Mouse (Mus musculus): ENCODE results near the gene Rpusd3. TPM values are rescaled to one million over a fixed set of nuclear protein-coding genes. Genes with fewer than 3 reads are reported as not detected.

The Rpusd3 gene
- total RNA-seq, 2 experiments from 2014 or later: 32.7 to 32.9 TPM

DNA sequence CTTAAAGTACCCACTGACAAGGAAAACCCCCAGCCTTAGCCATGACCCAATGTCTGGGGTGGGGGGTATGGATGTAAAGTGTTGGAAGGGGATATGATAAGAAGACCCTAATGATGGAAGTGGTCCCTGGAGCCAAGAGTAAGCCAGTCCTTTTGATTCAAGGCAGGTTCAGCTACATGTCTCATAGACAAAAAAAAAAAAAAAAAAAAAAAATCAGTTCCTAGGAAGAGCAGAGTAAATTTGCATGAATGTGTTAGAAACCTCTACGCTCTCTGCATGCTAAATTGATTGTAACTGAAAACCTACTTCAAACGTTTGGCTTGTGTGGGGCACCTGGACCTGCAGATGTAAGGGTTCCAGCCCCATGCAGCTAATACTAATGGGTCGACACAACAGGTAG, 12.7 kb upstream of the Rpusd3 start:
- no peak for DNase-seq (ENCODE audit: extremely low spot score in 1 of 2, low spot score in 1 of 2)

DNA sequence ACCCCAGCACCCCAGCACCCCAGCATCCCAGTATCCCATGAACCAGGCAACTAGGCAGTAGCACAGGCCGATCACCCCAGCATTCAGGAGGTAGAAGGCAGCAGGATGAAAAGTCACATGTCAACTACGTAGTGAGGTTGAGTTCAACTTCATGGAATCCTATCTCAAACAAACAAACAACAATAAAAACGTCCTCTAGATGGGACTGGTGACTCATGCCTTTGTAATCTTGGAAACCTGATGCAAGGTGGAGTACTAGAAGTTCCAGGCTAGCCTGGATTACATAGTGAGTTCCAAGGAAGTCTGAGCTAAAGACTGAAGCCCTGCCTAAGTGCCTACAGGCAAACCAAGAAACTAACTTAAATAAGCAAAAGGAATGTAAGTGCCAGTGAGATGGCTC, 11.7 kb upstream of the Rpusd3 start:
- DNase-seq (ENCODE audit: extremely low spot score in 1 of 2, low spot score in 1 of 2): no peak

DNA sequence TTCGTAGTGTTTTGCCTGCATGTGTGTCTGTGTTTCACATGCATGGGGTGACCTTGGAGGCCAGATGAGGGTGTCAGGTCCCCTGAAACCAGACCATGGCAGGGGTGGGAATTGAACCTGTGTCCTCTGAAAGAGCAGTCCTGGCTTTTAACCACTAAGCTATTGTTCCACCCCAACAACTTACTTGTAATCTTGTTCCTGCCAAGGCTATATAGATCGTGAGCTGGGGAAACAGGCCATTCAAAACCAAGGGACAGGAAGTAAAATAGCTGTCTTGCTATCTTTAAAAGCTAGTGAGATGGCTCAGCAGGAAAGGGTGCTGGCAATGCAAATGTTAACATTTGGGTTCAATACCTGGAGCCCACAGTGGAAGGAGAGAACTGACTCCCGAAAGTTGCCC, 10.8 kb upstream of the Rpusd3 start:
- DNase-seq (ENCODE audit: extremely low spot score in 1 of 2, low spot score in 1 of 2): no peak

DNA sequence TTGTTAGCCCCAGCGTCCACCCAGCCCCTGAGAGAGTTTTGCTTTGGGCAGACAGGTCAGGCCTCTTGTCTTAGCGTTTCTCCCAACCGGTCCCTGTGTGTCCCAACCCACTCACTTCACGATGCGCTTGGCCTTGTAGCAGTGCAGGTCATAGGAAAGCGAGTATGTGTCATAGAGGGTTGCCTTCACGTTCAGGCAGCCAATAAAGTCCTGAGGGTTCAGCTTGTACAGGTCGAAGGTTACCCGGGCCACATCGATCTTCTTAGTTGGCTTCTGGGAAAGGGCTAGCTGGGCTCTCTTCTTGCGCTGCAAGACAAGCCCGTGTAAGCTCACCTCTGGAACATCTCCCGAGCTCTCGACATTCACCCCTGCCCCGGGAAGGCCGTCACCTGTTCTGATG, 8.9 kb upstream of the Rpusd3 start:
- no peak for DNase-seq (ENCODE audit: extremely low spot score in 1 of 2, low spot score in 1 of 2)

DNA sequence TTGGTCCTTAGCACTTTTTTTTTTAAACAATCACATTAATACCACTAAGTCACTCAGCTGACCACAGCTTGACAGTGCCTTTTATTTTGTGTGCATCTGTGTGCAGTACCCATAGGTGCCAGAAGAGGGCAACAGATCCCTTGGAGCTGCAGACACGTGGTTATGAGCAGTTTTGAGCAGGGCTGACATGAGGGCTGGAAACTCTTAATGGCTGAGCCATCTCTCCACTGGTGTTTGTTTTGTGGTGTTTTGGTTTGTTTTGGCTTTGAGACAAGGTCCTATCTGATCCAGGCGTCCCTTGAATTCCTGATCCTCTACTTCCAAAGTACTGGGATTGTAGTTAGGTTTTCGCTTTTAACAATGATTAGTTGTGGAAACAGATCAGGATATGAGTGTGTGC, 8.3 kb upstream of the Rpusd3 start:
- no peak for DNase-seq (ENCODE audit: extremely low spot score in 1 of 2, low spot score in 1 of 2)

DNA sequence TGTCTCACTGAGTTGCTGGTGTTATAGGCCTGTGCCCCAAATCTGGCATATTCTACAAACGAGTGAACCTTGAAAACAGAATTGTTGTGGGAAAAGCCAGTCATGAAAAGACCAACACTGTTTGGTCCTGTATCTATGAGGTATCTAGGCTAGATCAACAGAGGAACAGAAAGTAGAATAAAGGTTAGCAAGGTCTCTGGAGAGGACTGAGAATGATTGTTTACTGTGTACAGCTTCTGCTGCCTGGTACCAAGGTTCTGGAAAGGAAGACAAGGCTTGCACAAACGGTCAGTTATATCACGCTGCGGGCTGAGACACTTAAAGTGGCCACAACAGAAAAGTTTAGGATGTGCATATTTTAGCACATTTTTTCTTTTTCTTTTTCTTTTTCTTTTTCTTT, 7.6 kb upstream of the Rpusd3 start:
- DNase-seq (ENCODE audit: extremely low spot score in 1 of 2, low spot score in 1 of 2): no peak

DNA sequence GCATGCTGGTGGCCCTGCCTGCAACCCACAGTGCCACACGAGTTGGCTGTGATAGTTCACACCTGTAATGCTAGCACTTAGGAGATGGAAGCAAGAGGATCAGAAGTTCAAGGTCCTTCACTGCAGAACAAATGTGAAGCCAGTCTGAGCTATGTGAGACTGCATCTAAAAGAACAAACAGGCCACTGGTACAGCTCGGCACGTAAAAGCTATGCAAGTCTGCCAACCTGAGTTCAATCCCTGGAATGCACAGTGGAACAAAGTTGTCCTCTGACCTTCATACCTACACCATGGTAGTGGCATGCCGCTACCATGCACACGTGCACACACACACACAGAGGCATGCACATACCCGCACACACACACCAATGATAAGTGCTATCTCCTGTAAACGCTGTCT, 5.0 kb upstream of the Rpusd3 start:
- no peak for DNase-seq (ENCODE audit: extremely low spot score in 1 of 2, low spot score in 1 of 2)

DNA sequence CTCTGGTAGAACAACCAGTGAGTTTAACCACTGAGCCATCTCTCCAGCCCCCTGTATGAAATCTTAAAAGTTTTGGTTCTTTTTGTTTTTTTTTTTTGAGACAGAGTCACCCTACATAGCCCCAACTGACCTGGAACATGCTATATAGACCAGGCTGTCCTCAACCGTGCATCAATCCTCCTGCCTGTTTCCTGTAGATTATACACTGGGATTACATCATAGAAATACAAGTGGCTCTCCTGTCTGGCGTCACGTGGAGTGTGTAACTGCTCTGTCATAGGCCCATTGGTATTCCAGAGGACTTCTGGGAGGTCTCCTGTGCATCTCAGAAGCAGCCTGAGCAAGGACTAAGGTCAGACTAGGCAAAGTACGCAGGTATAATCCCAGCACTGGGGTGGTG, 3.9 kb upstream of the Rpusd3 start:
- no peak for DNase-seq (ENCODE audit: extremely low spot score in 1 of 2, low spot score in 1 of 2)

DNA sequence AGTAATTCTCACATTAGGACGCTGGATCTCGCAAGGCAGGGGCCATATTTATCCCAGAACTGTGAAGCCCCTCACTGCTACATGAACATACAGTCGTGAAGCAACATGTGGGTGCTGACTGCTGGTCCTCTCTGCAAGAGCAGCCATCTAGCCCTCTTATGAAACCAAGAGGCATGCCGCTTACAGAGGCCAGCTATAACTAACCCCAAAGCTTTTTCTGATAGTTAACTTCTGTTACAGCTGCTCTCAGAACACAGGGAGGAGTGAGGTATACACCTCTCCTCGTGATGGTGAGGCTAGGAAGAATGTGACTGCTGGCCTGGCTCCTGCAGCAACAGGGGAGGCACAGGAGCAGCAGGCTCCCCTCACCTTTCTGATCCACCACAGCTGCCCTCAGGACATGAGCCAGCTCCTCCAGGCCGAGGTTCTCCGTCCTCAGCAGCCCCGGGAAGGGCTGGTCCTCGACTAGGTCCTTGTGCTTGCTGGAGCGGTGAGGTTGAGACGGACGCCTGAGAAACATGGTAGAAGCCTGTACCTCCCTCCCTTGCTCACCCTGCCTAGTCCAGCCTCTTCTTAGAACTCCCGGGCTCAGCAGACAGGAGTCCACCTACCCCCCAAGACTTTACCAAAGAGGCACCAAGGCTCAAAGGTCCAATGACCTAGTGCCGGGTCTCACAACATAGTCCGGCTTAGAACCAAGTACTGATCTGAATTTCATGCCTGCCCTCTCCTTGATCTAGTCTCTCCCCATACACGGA, 520 bp downstream of the Rpusd3 start:
- DNase-seq (ENCODE audit: extremely low spot score in 1 of 2, low spot score in 1 of 2): peak in 1 of 2 experiments; percentile 35

DNA sequence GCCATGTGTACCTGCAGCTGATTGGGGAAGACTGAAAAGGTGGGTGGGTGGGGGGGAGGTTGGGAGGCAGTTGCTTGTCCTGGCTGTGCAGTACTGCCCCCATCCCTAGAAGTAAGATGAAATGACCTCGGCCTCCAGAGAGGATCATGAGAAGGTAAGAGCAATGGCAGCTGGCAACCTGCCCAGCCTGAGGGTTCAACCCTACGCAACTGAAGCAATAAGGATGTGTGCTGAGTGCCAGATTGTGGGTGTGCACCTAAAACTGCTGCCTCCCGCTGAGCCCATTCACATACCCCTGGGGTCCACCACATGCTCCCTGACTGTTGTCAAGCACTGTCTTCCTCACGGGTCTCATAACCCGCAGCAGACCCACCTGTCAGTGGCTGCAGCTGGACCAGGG, 2.7 kb downstream of the Rpusd3 start:
- DNase-seq (ENCODE audit: extremely low spot score in 1 of 2, low spot score in 1 of 2): no peak

DNA sequence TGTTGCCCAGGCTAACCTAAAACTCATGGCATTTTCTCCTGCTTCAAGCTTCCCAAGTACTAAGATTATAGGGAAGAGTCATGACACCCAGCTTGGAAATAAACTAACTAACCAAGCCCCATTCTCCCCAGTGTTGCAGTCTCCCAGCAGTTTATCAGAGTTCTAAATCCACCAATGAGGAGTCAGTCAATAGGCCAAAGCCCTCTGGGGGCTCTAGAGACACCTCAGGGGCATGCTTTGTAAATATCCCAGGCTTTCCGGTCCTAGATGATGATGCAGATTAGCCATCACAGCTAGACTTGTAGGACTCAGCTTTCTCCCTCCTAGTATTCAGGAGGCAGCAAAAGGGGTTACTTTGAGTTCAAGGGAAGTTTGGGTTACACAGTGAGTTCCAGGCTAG, 9.1 kb downstream of the Rpusd3 start:
- DNase-seq (ENCODE audit: extremely low spot score in 1 of 2, low spot score in 1 of 2): no peak

DNA sequence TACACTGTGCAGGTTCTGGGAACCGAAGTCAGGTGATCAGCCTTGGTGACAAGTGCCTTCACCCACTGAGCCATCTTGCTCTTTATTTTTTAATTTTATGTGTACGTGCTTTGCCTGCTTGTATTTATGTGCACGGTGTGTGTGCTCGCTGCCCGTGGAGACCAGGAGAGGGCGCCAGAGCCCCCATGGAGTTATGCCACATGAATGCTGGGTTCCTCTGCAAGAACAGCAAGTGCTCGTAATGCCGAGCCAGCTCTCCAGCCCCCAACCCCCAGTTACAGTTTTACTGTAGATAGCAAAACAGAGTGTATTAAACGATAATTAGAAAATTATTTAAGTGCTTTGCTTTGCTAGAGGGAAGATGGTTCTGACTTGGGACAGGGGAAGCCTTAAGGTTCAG, 12.5 kb downstream of the Rpusd3 start:
- DNase-seq (ENCODE audit: extremely low spot score in 1 of 2, low spot score in 1 of 2): no peak

DNA sequence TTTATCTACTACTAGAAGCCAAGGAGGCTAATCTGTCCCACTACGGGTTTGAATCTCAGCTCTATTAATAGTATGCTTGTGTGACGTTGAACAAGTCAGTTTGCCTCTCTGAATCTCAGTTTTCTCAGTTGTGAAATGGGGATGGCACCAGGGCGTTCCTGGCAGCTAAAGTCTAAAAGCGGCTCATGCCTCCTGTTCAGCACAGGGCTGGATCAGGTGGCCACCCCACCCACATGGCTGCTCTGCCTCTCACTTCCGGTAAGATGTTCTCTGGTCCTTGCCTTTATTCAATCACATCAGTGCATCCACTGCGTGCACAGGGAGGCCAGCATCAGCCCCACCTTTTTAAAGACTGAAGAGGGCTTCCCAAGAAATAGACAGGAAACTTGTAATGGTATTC, 13.7 kb downstream of the Rpusd3 start:
- no peak for DNase-seq (ENCODE audit: extremely low spot score in 1 of 2, low spot score in 1 of 2)

DNA sequence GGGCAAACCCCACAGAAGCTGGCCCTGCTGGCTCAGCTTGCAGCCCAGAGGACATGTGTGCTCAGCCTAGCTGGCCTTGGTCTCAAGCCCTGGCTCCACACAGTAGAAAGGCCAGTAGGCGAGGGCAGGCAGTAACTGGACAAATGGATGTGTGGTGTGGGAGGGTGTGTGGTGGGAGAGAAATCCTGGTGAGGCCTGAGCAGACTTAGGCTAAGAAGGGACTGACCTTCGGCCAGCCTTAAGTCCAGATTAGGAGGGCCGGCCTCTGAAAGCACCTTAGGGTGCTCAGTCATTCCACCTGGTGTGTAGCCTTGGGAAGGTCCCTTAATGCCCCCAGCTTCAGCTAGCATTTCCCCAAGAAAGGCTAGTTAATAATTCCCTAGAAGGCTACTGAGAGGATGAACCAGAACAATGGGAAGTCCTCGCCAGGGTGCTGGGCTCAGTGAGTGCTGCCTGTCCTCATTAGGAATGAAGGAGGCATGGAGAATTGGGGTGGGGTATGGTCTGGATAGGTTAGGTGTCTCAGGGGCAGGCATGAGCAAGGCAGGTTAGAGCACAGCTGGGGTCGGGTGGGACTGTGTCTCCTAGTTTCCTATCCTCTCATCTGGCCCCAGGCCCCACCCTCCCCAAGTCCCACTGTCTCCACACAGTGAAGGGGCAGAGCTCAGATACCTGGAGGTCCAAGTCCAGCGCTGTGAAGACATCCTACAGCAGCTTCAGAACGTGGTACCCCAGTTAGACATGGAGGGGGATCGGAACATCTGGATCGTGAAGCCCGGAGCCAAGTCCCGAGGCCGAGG, 14.3 kb downstream of the Rpusd3 start:
- no peak for DNase-seq (ENCODE audit: extremely low spot score in 1 of 2, low spot score in 1 of 2)

DNA sequence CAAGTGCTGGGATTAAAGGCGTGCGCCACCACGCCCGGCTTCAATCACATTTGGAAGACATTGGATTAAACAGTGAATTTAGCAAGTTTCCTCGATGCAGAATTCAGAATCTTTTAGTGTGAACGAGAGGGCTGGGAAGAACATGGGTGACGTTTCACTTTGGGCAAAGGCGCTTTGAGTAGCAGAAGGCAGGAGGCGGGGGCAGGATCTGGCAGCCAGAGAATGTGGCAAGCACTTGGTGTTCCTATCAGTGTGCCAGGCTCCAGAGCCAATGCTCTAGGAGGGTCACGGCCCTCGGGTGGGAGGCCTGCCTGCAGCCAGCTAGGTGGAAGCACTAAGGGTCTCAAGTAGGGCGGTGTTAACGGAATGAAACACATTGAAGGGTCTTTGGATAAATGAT, 17.0 kb downstream of the Rpusd3 start:
- peak; percentile 41 to 42 for DNase-seq (ENCODE audit: extremely low spot score in 1 of 2, low spot score in 1 of 2)

DNA sequence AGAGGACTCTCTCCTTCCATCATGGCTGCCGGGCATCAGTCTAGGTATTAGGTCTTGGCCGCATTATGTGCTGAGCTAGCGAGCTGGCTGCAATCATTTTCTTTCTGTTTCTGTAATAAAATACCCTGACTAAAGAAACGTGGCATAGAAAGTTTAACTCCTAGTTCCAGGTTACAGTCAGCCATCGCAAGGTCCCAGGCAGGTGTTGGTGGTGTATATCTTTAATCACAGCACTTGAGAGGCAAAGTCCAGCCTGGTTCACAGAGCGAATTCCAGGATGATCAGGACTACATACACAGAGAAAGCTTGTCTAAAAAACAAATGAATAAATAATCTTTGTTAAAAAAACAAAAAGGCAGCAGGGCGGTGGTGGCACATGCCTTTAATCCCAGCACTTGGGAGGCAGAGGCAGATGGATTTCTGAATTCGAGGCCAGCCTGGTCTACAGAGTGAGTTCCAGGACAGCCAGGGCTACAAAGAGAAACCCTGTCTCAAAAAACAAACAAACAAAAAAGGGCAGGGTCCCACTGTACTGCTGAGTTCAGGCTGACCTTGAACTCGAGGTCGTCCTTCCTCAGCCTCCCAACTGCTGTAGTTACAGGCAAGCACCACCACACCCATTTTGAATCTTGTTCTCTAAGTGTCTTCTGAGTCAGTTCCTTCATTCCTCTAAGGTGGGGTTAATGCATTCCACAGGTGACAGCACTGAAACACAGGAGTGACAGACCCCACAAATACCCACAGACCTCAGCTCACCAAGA, 22.7 kb downstream of the Rpusd3 start:
- DNase-seq (ENCODE audit: extremely low spot score in 1 of 2, low spot score in 1 of 2): no peak

DNA sequence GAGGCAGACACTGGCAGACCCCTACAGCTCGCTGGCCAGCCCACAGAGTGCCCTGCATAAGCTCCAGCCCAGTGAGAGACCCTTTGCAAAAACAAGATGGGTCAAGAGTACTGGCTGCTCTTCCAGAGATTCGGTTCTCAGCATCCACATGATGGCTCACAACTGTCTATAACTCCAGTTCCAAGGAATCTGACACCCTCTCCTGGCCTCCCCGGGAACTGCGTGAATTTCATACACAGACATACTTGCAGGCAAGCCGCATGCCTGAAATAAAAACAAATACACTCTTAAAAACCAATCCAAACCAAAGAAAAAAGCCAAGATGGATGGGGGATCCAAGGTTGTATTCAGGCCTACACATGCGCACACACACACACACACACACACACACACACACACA, 23.6 kb downstream of the Rpusd3 start:
- no peak for DNase-seq (ENCODE audit: extremely low spot score in 1 of 2, low spot score in 1 of 2)

DNA sequence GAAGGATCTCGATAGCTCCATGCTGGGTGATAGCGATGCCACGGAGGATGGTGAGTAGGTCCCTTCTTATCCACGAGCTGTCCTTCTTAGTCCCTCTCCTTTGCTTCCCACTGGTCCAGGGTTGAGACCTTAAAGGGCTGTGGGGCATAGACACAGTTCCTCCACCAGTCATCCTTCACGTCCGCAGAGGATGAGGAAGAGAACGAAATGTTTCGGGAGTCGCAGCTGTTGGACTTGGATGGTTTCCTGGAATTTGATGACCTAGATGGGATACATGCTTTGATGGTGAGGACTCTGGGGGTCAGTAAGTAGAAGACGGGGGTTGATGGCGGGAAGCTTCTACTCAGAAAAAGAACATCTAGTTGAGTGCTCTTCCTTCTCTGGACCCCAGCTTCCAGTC, 24.3 kb downstream of the Rpusd3 start:
- DNase-seq (ENCODE audit: extremely low spot score in 1 of 2, low spot score in 1 of 2): no peak

DNA sequence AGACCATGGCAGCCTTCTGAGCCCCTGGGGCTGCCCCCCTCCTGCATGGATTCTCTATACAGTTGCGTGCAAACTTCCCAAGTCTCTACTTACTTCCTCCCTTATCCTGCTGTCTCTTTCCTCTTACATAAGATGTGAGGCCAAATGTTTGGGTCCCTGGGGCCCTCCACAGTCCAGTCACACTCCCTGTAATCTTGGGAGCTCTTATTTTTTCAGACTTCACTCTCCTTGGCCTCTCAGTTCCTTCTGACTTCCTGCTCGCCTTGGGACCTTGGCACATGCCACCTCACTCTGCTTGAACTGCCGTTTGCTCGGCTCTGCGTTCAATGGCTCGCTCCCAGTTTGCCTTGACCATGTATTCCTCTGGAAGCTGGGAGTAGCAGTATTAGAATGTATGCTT, 25.2 kb downstream of the Rpusd3 start:
- DNase-seq (ENCODE audit: extremely low spot score in 1 of 2, low spot score in 1 of 2): no peak

DNA sequence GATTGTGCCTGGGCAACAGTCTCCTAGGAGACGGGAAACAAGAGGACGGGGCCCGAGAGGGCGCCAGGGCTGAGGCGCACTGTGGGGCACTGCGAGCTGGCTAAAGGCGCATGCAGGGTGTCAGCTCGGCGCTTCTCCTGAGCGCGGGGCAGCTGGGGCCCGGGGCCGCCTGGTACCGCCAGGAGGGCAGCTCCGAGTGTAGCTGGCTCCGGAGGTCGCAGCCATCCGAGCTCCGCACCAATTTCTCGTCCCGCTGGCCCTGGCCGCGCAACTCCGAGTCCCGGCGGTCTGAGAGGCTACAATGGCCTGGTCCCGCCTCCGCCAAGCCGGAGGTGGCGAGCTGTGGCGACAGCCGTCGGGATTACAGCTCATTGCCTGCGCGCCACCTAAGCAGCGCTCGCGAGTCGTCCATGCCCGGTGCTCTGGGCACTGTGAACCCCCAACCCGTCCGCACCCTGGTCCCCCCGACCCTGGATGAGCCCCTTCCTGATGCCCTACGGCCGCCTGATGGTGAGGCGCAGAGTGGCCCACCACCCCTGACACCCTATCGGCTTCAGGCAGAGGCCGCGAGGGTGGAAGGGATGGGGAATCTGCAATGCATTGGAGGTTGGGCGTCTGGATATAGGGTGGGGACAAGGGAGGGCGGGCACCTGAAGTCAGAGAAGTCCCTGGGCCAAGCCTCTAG, 26.6 kb downstream of the Rpusd3 start:
- peak; percentile 47 to 62 for DNase-seq (ENCODE audit: extremely low spot score in 1 of 2, low spot score in 1 of 2)

DNA sequence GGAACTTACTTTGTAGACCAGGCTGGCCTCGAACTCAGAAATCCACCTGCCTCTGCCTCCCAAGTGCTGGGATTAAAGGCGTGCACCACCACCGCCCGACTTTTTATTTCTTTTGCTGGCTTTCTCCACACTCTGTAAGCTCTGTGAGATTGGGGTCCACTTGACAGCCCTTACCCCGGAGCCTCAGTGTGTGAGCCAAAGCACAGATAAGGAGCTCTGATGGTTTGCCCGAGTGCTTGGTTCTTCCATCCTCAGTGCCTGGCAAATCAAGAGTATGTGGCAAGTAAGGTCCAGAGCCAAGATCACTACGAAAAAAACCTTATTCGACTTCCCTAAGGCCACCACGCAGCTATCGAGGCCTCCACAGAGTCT, 27.1 kb downstream of the Rpusd3 start:
- DNase-seq (ENCODE audit: extremely low spot score in 1 of 2, low spot score in 1 of 2): no peak

Data from layer of hippocampus, postnatal 25 days (tissue).